Mouse (Mus musculus) inflammation-experienced regulatory T-cells, adult 6 months (primary cell): Measurements from ENCODE around the gene Hbb-bh2. TPM values are rescaled to one million over a fixed set of nuclear protein-coding genes. Genes with fewer than 3 reads are reported as not detected.
"Not testable (repeated sequence)": the region's sequence is repeated elsewhere in the genome, so short reads cannot be mapped to it uniquely, and the experiment has no call there.

ENCODE experiments used
- ATAC-seq: one replicate; pipeline ENCODE4 v1.8.0; 2017
- polyA plus RNA-seq, 3 experiments: library from polyadenylated mRNA; unstranded; fragments of 100-300 nt; shearing (Covaris generic); gene quantifications; one replicate each; pipeline ENCODE4 v1.2.1; 2017

Gene Hbb-bh2
- polyA plus RNA-seq, 3 experiments from 2014 or later: not detected

DNA sequence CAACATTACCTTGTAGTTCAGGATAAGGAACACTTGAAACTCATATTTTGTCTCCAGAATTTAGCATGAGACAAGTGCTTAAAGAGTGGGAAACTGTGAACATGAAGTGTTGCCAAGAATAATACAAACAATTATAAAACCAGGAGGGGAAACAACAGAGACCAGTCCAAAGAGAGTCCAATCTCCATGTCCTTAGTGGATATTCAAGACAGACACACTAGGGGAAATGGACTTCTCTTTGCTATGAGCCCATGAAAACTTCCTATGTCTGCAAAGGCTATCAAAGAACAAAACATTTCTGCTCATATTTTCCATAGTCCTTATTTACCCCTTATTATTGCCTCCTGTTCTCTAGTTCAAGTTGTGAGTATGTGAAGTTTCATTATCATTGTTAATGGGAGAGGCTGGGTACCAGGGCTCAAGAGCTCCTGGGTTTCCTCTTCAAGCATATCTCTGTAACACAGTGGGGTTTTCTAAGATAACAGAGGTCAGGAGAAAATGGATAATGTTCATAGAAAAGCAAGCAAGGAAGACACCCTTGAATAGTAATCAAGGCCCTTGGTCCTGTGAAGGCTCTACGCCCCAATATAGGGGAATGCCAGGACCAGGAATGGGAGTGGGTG, 29.0 kb downstream of the Hbb-bh2 start:
- no peak for ATAC-seq

- ATAC-seq: no peak
Observed at GRCm38 (mm10) chr7:103810746-103811145, 29.6 kb downstream of the Hbb-bh2 start.

DNA sequence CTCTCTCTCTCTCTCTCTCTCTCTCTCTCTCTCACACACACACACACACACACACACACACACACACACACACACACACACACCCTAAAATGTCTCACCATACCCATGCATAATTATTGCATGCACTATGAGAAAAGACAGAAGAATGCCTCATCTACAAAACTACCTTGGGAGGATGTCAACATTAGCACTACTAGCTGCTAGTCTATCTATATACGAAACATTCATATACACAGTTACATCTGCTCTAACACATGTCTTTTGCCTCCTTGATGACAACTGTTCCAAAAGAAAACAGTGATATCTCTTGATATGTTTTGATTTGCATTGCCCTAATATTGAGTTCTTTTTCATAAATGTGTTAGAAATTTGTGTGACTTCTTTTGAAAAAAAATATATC, 30.0 kb downstream of the Hbb-bh2 start:
- no peak for ATAC-seq

DNA sequence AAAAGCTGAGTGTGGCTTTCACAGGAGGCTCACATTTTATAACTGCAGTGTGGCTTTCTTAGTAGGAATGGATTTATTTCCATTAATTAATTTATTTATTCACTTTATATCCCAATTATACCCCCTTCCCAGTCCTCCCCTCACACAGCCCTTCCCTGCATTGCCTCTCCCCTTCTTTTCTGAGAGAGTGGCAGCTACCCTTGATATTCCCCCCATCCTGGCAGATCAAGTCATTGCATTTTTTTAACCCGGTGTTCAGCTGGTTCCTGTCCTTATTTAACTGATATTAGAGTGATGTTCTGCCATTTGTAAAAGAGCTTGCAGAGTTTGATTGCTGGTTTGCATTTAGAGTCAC, 30.5 kb downstream of the Hbb-bh2 start:
- ATAC-seq: no peak

DNA sequence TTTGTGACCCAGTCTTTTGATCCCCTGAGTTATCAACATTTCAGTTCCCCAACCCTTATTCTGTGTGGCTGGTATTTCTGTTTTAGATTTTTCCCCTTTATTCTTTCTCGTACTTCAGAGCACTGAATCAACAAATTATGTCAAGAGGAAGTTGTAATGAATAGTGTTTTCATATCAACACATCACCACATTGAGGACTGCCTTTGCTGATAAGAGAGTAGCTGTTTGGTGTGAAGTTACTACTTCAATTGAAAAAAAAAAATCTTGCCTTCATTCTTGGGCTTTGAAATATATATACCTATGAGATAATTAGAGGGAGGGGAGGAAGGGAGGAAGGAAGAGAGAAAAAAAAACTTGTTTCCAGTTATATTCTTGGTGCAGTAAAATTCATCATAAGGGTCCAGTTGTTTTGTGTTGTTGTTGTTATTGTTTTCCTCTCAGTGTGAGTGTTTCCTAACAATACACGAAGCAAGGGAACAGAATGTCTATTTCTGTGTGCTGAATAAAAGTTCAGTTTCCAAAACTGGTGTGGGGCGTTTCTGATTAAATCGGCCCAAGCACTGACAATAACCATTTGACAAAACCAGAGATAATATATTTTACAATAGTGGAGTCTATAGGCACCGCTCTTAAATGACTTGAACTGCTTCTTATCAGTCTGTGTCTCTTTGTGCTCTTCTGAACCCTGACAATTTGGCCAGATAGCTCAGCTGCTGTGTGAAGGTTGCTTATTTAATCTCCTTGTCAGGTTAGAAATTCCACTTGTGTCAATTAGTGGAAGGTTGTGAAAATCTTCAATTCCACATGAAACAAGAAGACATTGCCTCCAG, 31.1 kb downstream of the Hbb-bh2 start:
- no peak for ATAC-seq

DNA sequence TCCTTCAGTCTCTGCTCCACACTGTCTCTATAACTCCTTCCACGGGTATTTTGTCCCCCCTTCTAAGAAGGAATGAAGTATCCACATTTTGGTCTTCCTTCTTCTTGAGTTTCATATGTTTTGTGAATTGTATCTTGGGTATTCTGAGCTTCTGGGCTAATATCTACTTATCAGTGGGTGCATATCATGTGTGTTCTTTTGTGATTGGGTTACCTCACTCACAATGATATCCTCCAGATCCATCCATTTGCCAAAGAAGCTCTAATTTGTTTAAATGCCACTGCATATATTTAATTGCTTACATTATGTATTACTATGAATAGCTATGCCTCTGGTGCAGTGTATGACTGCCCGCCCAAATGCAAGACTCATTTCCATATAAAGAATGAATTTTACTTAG, 32.2 kb downstream of the Hbb-bh2 start:
- ATAC-seq: not testable (repeated sequence)

DNA sequence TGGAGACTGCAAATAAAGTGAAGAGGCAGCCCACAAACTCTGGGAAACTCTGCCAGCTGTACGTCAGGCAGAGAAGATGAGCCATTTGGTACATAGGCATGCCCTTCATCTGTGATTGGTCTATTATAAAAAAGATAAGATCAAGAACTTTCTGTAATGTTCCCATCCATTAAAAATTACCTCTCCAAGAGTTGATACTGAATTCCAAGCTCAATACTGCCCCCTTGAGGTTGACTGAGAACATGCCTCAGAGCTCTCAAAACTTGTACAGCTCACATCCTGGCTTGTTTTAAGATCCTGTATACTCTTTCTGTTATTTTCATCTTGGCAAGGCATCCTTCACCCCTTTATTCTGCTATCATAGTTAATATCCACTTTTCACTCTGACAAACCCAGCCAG, 33.5 kb downstream of the Hbb-bh2 start:
- no peak for ATAC-seq

GRCm38 (mm10) chr7:103792669-103793388, 47.5 kb downstream of the Hbb-bh2 start:
- no peak for ATAC-seq

DNA sequence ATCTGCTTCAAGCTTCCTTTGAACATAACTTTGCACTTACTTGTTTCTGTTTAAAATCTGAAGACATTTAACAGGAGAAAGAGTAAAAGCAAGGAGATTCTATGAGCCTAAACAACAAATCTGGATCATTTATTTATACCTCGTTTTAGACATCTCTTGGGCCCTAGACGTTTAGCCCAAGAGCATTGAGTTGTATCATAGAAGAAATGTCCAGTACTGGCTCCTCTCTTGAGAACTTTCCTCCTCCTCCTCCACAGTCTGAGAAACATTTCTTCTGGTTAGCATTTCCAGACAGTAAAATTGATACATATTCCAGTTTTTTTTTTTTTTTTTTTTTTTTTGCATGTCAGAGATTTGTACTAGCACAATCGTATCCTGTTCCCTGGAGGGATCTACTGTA, 48.6 kb downstream of the Hbb-bh2 start, which contains the start of gene Olfr67:
Gene Olfr67, minus strand, starts transcription at position 101 of the 400 bp plus-strand sequence.
- no peak for ATAC-seq

Other genes starting within 250 kb of the Hbb-bh2 start
- gene Olfr619, start 239.9 kb downstream of the Hbb-bh2 start, polyA plus RNA-seq: not detected
- under 1 TPM in 2 of 3 experiments, not detected in 1; 0.18 to 0.95 TPM for gene Olfr620, start 228.0 kb downstream of the Hbb-bh2 start, polyA plus RNA-seq
- not detected for gene Olfr622, start 197.8 kb downstream of the Hbb-bh2 start, polyA plus RNA-seq
- not detected for gene Olfr623, start 176.8 kb downstream of the Hbb-bh2 start, polyA plus RNA-seq
- gene Olfr624, start 169.3 kb downstream of the Hbb-bh2 start, polyA plus RNA-seq: not detected
- not detected for gene Olfr625-ps1, start 157.8 kb downstream of the Hbb-bh2 start, polyA plus RNA-seq
- gene Olfr243, start 125.8 kb downstream of the Hbb-bh2 start, polyA plus RNA-seq: not detected
- not detected for gene Olfr628, start 110.1 kb downstream of the Hbb-bh2 start, polyA plus RNA-seq
- gene Olfr629, start 95.6 kb downstream of the Hbb-bh2 start, polyA plus RNA-seq: not detected
- gene Olfr630, start 83.2 kb downstream of the Hbb-bh2 start, polyA plus RNA-seq: not detected
- gene Olfr69, start 68.9 kb downstream of the Hbb-bh2 start, polyA plus RNA-seq: under 1 TPM in 1 of 3 experiments, not detected in 2; 0.12 TPM
- not detected for gene Olfr68, start 60.8 kb downstream of the Hbb-bh2 start, polyA plus RNA-seq
- gene Olfr67, start 48.7 kb downstream of the Hbb-bh2 start, polyA plus RNA-seq: not detected
- 1 to 10 TPM; 2.9 to 8.6 (median 3.0) TPM for gene Hbb-bt, start 26.5 kb downstream of the Hbb-bh2 start, polyA plus RNA-seq
- 10 to 100 TPM in 2 of 3 experiments, 1 to 10 TPM in 1; 9.8 to 22.5 (median 18.1) TPM for gene Hbb-bs, start 12.4 kb downstream of the Hbb-bh2 start, polyA plus RNA-seq
- gene Hbb-bh1, start 2.6 kb upstream of the Hbb-bh2 start, polyA plus RNA-seq: not detected
- not detected for gene Hbb-y, start 12.7 kb upstream of the Hbb-bh2 start, polyA plus RNA-seq
- gene Olfr66, start 45.7 kb upstream of the Hbb-bh2 start, polyA plus RNA-seq: not detected
- gene Olfr64, start 54.0 kb upstream of the Hbb-bh2 start, polyA plus RNA-seq: not detected
- not detected for gene Olfr65, start 63.0 kb upstream of the Hbb-bh2 start, polyA plus RNA-seq
- not detected for gene Olfr631, start 88.3 kb upstream of the Hbb-bh2 start, polyA plus RNA-seq
- gene Olfr632, start 93.8 kb upstream of the Hbb-bh2 start, polyA plus RNA-seq: not detected
- gene Olfr633, start 103.9 kb upstream of the Hbb-bh2 start, polyA plus RNA-seq: not detected
- under 1 TPM in 1 of 3 experiments, not detected in 2; 0.07 TPM for gene Olfr635, start 130.6 kb upstream of the Hbb-bh2 start, polyA plus RNA-seq
- gene Olfr638, start 158.2 kb upstream of the Hbb-bh2 start, polyA plus RNA-seq: not detected
- gene Olfr639, start 176.8 kb upstream of the Hbb-bh2 start, polyA plus RNA-seq: not detected
- gene Olfr640, start 185.1 kb upstream of the Hbb-bh2 start, polyA plus RNA-seq: not detected
- not detected for gene Olfr641, start 194.9 kb upstream of the Hbb-bh2 start, polyA plus RNA-seq
- gene Olfr642, start 212.1 kb upstream of the Hbb-bh2 start, polyA plus RNA-seq: not detected
- gene 4930516K23Rik, start 220.9 kb upstream of the Hbb-bh2 start, polyA plus RNA-seq: not detected
- not detected for gene Olfr644, start 231.3 kb upstream of the Hbb-bh2 start, polyA plus RNA-seq
- not detected for gene Olfr645, start 244.9 kb upstream of the Hbb-bh2 start, polyA plus RNA-seq